Mouse (Mus musculus) ES-E14 (cell line): ENCODE data around the gene Insrr. TPM values are rescaled to one million over a fixed set of nuclear protein-coding genes. Genes with fewer than 3 reads are reported as not detected.

ENCODE experiments used
- DNase-seq: peaks from one replicate; pipeline ENCODE4 v3.0.0-alpha.2; 2013; ENCODE audit warnings: low read depth, low spot score
- H3K27ac ChIP-seq: 2 replicates; pipeline ENCODE4 v1.5.1; 2012; ENCODE audit warnings: low read depth, mild to moderate bottlenecking, low read length, moderate library complexity, mixed read lengths; ENCODE audit not compliant: poor library complexity, insufficient read depth, severe bottlenecking
- H3K36me3 ChIP-seq: 2 replicates; pipeline ENCODE4 v1.6.1; 2012; ENCODE audit warnings: mild to moderate bottlenecking, low read length, moderate library complexity, mixed read lengths; ENCODE audit not compliant: control insufficient read depth, poor library complexity, insufficient read depth, severe bottlenecking
- H3K4me1 ChIP-seq, 2 experiments: fragments of 150-350 bp in 1 of 2; sonication (generic) in 1 of 2; 2 replicates each; pipeline ENCODE4 v1.6.1; 2012; ENCODE audit warnings: low read length in 2 of 2, mild to moderate bottlenecking in 1 of 2, mixed read lengths in 1 of 2; ENCODE audit not compliant: control insufficient read depth in 2 of 2, insufficient read depth in 2 of 2, poor library complexity in 1 of 2
- H3K4me3 ChIP-seq, 2 experiments: fragments of 150-350 bp in 1 of 2; sonication (generic) in 1 of 2; 2 replicates each; pipeline ENCODE4 v1.5.1; 2012; ENCODE audit warnings: low read length in 2 of 2, low read depth in 1 of 2, mild to moderate bottlenecking in 1 of 2, mixed read lengths in 1 of 2; ENCODE audit not compliant: insufficient read depth in 1 of 2, poor library complexity in 1 of 2, severe bottlenecking in 1 of 2
- H3K9ac ChIP-seq: 2 replicates; pipeline ENCODE4 v1.6.1; 2012; ENCODE audit warnings: low read depth, mild to moderate bottlenecking, low read length, mixed read lengths; ENCODE audit not compliant: poor library complexity, insufficient read depth, severe bottlenecking
- H3K9me3 ChIP-seq: fragments of 150-350 bp; sonication (generic); 2 replicates; pipeline ENCODE4 v1.6.1; 2012; ENCODE audit warnings: low read depth, mild to moderate bottlenecking, low read length; ENCODE audit not compliant: control insufficient read depth, insufficient read depth
- CHD2 ChIP-seq: IDR thresholded peaks from 2 replicates; pipeline ENCODE4 v1.6.1; 2014; ENCODE audit warnings: mild to moderate bottlenecking, low read depth, low read length, inconsistent platforms
- HCFC1 ChIP-seq: IDR thresholded peaks from 2 replicates; pipeline ENCODE4 v1.6.1; 2012; ENCODE audit warnings: low read length, inconsistent platforms, borderline replicate concordance; ENCODE audit not compliant: insufficient read depth
- MAFK ChIP-seq: IDR thresholded peaks from 2 replicates; pipeline ENCODE4 v1.6.1; 2014; ENCODE audit warnings: mild to moderate bottlenecking, low read depth, low read length, inconsistent platforms; ENCODE audit not compliant: insufficient read depth
- ZC3H11A ChIP-seq: IDR thresholded peaks from 2 replicates; pipeline ENCODE4 v1.6.1; 2012; ENCODE audit warnings: low read depth, mild to moderate bottlenecking, inconsistent platforms, low read length, borderline replicate concordance
- ZNF384 ChIP-seq: IDR thresholded peaks from 2 replicates; pipeline ENCODE4 v1.6.1; 2012; ENCODE audit warnings: low read depth, low read length, inconsistent platforms
- in situ Hi-C, 2 experiments: fragments of 600-800 bp; cut with MboI; formaldehyde crosslinking; loops; one replicate each; pipeline ENCODE4 v1.15.1; 2025; ENCODE audit warnings: low sequenced_read_pairs in 2 of 2, inconsistent platforms in 1 of 2; ENCODE audit not compliant: unreplicated experiment in 2 of 2
- total RNA-seq: library from RNA; depleted of rRNA; stranded (reverse); fragments of 300-350 nt; gene quantifications from 2 replicates; pipeline ENCODE4 v1.2.3, GENCODE M21; 2012

Insrr gene
- total RNA-seq, 1 experiment = 0.18 TPM

GRCm38 (mm10) chr3:87804038-87804677 lies 7.4 kb downstream of the Insrr start:
- no peak for TF ChIP-seq CHD2
- TF ChIP-seq MAFK = no peak
- no peak for TF ChIP-seq ZNF384
- no peak for TF ChIP-seq HCFC1
- TF ChIP-seq ZC3H11A = no peak
- no peaks in the 10 kb centered on the region for H3K9me3 ChIP-seq
- in situ Hi-C loops = no loop called here
- H3K36me3 ChIP-seq = no peaks in the 10 kb centered on the region
- H3K9ac ChIP-seq = no peak overlapping the region
- H3K27ac ChIP-seq = no peak overlapping the region
- no peak for DNase-seq
- H3K4me3 ChIP-seq = peak overlapping the region; percentile 45 to 58
- peaks cover 0 to 6% of the 10 kb centered on the region in 2 experiments; a peak in 1 of 4 replicates for H3K4me1 ChIP-seq

DNA sequence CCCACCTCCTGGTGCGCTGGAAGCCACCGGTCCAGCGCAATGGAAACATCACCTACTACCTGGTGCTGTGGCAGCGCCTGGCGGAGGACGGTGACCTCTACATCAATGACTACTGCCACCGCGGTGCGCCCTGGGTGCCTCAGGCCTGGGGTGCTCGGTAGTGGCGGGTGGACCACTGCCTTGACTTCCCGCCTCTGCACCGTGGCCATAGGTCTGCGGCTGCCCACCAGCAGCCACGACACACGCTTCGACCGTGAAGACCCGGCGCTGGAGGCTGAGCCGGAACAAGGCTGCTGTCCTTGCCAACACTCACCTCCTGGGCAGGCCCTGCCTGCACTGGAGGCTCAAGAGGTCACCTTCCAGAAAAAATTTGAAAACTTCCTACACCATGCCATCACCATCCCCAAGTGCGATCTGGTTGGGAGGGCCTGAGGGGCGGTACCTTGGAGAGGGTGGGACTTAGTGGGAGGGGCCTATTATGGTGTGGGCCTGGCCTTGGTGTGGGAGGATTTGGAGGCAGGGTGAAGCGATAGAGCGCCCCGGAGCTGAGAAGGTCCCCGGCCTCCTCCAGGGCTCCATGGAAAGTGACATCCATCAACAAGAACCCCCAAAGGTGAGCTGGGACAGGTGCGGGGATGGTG lies 12.7 kb downstream of the Insrr start:
- Histone ChIP-seq H3K4me1 (peaks cover 0 to 3% of the 10 kb centered on the region in 2 experiments; a peak in 1 of 4 replicates), H3K9me3 (no peaks in the 10 kb centered on the region), H3K4me3 (peak overlapping the region; percentile 60 to 64), H3K9ac (no peak overlapping the region), H3K27ac (no peak overlapping the region), H3K36me3 (no peaks in the 10 kb centered on the region)
- peak; percentile 54 for DNase-seq
- TF ChIP-seq MAFK (no peak), HCFC1 (no peak), CHD2 (no peak), ZC3H11A (no peak), ZNF384 (no peak)
- in situ Hi-C loops = no loop called here

- in situ Hi-C loops = no loop called here
- Histone ChIP-seq H3K9me3 (no peaks in the 10 kb centered on the region), H3K4me3 (no peak overlapping the region), H3K36me3 (no peaks in the 10 kb centered on the region), H3K27ac (no peak overlapping the region), H3K9ac (no peak overlapping the region), H3K4me1 (peaks cover 0 to 5% of the 10 kb centered on the region in 2 experiments; a peak in 1 of 4 replicates)
- no peak for DNase-seq
- no peak for TF ChIP-seq CHD2
- no peak for TF ChIP-seq ZC3H11A
- TF ChIP-seq ZNF384 = no peak
- no peak for TF ChIP-seq HCFC1
- no peak for TF ChIP-seq MAFK
Observed at GRCm38 (mm10) chr3:87811297-87811696, 14.5 kb downstream of the Insrr start.

GRCm38 (mm10) chr3:87812413-87812812 lies 15.7 kb downstream of the Insrr start:
- Histone ChIP-seq H3K4me3 (no peak overlapping the region), H3K4me1 (peaks cover 0 to 7% of the 10 kb centered on the region in 2 experiments; a peak in 1 of 4 replicates), H3K36me3 (no peaks in the 10 kb centered on the region), H3K9me3 (no peaks in the 10 kb centered on the region), H3K27ac (no peak overlapping the region), H3K9ac (no peak overlapping the region)
- TF ChIP-seq ZC3H11A (no peak), HCFC1 (no peak), MAFK (no peak), ZNF384 (no peak), CHD2 (no peak)
- in situ Hi-C loops = no loop called here
- DNase-seq = no peak

DNA sequence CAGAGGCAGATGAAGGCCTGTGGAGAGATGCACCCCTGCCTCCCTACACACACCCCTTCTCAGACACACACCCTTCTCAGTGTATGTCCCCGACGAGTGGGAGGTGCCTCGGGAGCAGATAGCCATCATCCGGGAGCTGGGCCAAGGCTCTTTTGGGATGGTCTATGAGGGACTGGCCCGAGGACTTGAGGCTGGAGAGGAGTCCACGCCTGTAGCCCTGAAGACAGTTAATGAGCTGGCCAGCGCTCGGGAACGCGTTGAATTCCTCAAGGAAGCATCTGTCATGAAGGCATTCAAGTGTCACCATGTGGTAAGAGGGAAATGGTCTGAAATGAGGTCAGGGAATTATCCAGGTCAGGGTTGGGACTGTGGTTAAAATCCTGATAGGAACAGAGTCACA lies 16.1 kb downstream of the Insrr start:
- no peak for TF ChIP-seq MAFK
- TF ChIP-seq CHD2 = no peak
- TF ChIP-seq ZNF384 = no peak
- no peak for TF ChIP-seq HCFC1
- TF ChIP-seq ZC3H11A = no peak
- H3K4me3 ChIP-seq = no peak overlapping the region
- H3K36me3 ChIP-seq = no peaks in the 10 kb centered on the region
- DNase-seq = no peak
- peaks cover 0 to 7% of the 10 kb centered on the region in 2 experiments; a peak in 1 of 4 replicates for H3K4me1 ChIP-seq
- no peak overlapping the region for H3K9ac ChIP-seq
- no peak overlapping the region for H3K27ac ChIP-seq
- H3K9me3 ChIP-seq = no peaks in the 10 kb centered on the region
- in situ Hi-C loops = no loop called here
